Comparison of ENCODE assay signal across 8 mouse cellular contexts in the genomic region with DNA sequence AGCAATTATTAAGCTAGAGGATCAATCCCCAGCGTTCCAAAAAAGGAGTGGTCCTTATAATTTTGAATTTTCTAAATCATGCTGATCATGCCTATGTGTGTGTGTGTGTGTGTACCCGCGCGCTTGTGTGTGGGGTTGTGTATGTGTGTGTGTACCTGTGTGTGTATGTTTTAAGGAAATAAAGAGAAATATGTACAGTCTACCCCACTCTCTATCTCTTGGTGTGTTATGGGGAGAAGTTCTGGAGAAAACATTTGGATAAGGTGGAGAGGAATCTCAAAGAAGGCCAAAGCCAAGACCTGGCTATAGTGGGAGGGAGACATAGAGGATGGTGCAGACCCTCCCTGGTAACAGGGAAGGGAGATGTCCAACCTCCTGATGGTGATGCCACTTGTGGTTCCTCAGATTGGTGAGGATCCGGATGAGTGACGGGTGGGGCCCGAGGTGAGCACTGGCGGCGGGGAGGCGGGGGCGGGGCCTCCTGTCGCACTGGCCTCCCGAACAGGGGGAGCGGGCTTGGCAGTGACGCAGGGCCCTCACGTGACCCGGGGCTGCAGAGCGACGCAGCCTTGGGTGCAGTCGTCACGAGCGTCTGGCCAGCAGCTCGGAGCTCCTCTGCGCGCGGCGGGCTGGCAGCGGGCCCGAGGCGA. TPM values are rescaled to one million over a fixed set of nuclear protein-coding genes. Genes with fewer than 3 reads are reported as not detected.
DNase-seq lines count a peak whose midpoint lies in the region; ATAC-seq lines count a peak whose summit lies in the region.
"Not testable (repeated sequence)": the region's sequence is repeated elsewhere in the genome, so short reads cannot be mapped to it uniquely, and the experiment has no call there.

A gene (plus strand): TSS at position 511 of the 650 bp plus-strand sequence.

- peak; percentile 96 for ATAC-seq in embryonic facial prominence, embryonic 13.5 days (ENCODE audit: insufficient number of reproducible peaks, insufficient read depth, low FRiP score, low TSS enrichment, low read depth)

- intact Hi-C loops in left cerebral cortex, postnatal 25 days (cut with DNase I): loop anchor here (1.0 kb wide), 1 partner anchor 25 kb away; a partner anchor contains a TSS

- H3K36me3 ChIP-seq in embryonic facial prominence, embryonic 13.5 days; macrophage (ENCODE audit: inconsistent target): not testable (repeated sequence)

- not testable (repeated sequence) for H3K27me3 ChIP-seq in embryonic facial prominence, embryonic 13.5 days

- not testable (repeated sequence) for H3K27ac ChIP-seq in embryonic facial prominence, embryonic 13.5 days; macrophage

- peak within 1 kb of the TSS; percentile 47 for H3K4me3 ChIP-seq in embryonic facial prominence, embryonic 13.5 days
- H3K4me3 ChIP-seq in macrophage (ENCODE audit: inconsistent target): peak within 1 kb of the TSS; percentile 22

- peak within 1 kb of the TSS; percentile 52 for H3K4me2 ChIP-seq in embryonic facial prominence, embryonic 13.5 days

- not testable (repeated sequence) for H3K9me3 ChIP-seq in embryonic facial prominence, embryonic 13.5 days

- H3K79me2 ChIP-seq in macrophage (ENCODE audit: inconsistent target): not testable (repeated sequence)

- H3K4me1 ChIP-seq in embryonic facial prominence, embryonic 13.5 days: not testable (repeated sequence)

- H3K9ac ChIP-seq in embryonic facial prominence, embryonic 13.5 days: peak within 1 kb of the TSS; percentile 71

- 58% methylated on average over 7 of the region's 30 CpGs for WGBS in embryonic facial prominence, embryonic 13.5 days
- 82% methylated on average over 4 of the region's 30 CpGs for WGBS in macrophage (ENCODE audit: missing documents)

- DNase-seq in adrenal gland, adult 2 months: peak; percentile 75
- DNase-seq in heart, adult 9 months (ENCODE audit: low spot score in 2 of 2): peak; percentile 14 to 28
- peak; percentile 30 for DNase-seq in kidney, adult 11 months
- peak; percentile 44 to 62 for DNase-seq in left cerebral cortex, postnatal 25 days (ENCODE audit: low spot score in 2 of 2)
- peak; percentile 38 for DNase-seq in right cerebral cortex, adult 18-20 months
- DNase-seq in urinary bladder, postnatal 14 days (ENCODE audit: low spot score): peak; percentile 27

RNA-seq across cellular contexts. Expression of the gene that starts here (rescaled TPM):
- total RNA-seq in adrenal gland, adult 2 months (2021): 100 to 1,000 TPM in 1 of 2 experiments, 10 to 100 TPM in 1; 96.8 to 195 TPM
- polyA plus RNA-seq in adrenal gland, adult 2 months (2012; rRNA removed): 24.3 and 34.2 TPM in 2 replicates
- polyA plus RNA-seq in embryonic facial prominence, embryonic 13.5 days (2015; fragmentation: Nextera tagmentation; extraction: Ambion mirVana): 531 and 542 TPM in 2 replicates
- total RNA-seq in left cerebral cortex, postnatal 25 days (2021): 100 to 1,000 TPM; 307 to 324 TPM
- total RNA-seq in macrophage (2018; cell fraction: chromatin; rRNA removed): 10 to 100 TPM in 1 of 26 experiments, 1 to 10 TPM in 17, not detected in 8; 1.1 to 15.8 (median 3.1) TPM
- 100 to 1,000 TPM in 3 of 26 experiments, 10 to 100 TPM in 23; 14.6 to 144 (median 47.8) TPM for total RNA-seq in macrophage (2018; cell fraction: cytosol; rRNA removed)
- total RNA-seq in macrophage (2018; cell fraction: nucleus; rRNA removed): 10 to 100 TPM in 12 of 26 experiments, 1 to 10 TPM in 14; 3.0 to 28.5 (median 8.7) TPM
- polyA plus RNA-seq in macrophage (2018): 47.3 to 157 TPM (median 72.5 TPM) in 3 replicates

Comparison
In these comparisons a context has a peak if more than half of its experiments do, and no peak if none do; other contexts are left out.
1. DNase-seq: peak in every context shown above with its lines; median percentile 75 in adrenal gland, adult 2 months; 53 in left cerebral cortex, postnatal 25 days; 38 in right cerebral cortex, adult 18-20 months; 30 in kidney, adult 11 months; 27 in urinary bladder, postnatal 14 days; 21 in heart, adult 9 months.